In genomic region chr2:127007509-127007908, GRCm38 (mm10) we compare ENCODE assay signal across 14 mouse cellular contexts. TPM values are rescaled to one million over a fixed set of nuclear protein-coding genes. Genes with fewer than 3 reads are reported as not detected.
DNase-seq lines count a peak whose midpoint lies in the region; ATAC-seq and TF ChIP-seq lines count a peak whose summit lies in the region.
"Had no signal": no experiment of that assay in that cellular context is flagged by ENCODE, and none has a peak within 500 bp of the region (broad histone marks: within the 10 kb centered on the region; RNA-seq: fewer than 3 reads in every experiment).

No protein-coding gene starts in this region.

- WGBS in heart, embryonic 12.5 days: 80% methylated on average over 5 of the region's 5 CpGs

- H3K27me3 ChIP-seq in heart, embryonic 12.5 days (replicated peaks): no peaks in the 10 kb centered on the region
- no peaks in the 10 kb centered on the region for H3K27me3 ChIP-seq in CH12.LX (replicated peaks)
- H3K27me3 ChIP-seq: hindbrain, embryonic 15.5 days; liver, embryonic 12.5 days; midbrain, embryonic 12.5 days had no signal

- H3K9me3 ChIP-seq in heart, embryonic 12.5 days (replicated peaks): no peaks in the 10 kb centered on the region
- H3K9me3 ChIP-seq in CH12.LX (replicated peaks; ENCODE audit: low read length): no peaks in the 10 kb centered on the region
- H3K9me3 ChIP-seq: hindbrain, embryonic 15.5 days; liver, embryonic 12.5 days; midbrain, embryonic 12.5 days had no signal

- DNase-seq in heart, adult 8-10 months (ENCODE audit: low spot score): peak; percentile 21
- no peak for DNase-seq in CH12.LX (ENCODE audit: extremely low read depth)
- peak; percentile 22 for DNase-seq in heart, postnatal 4 days
- DNase-seq in kidney, postnatal 36 days: no peak
- DNase-seq in left cerebral cortex, postnatal 4 days: no peak
- no peak for DNase-seq in spleen, postnatal 10 days (ENCODE audit: low spot score in 2 of 2)
- DNase-seq: cerebellum, adult 18-20 months; lung, postnatal 10 days; thymus, postnatal 25 days had no signal

- intact Hi-C loops in left cerebral cortex, postnatal 4 days (cut with DNase I): loop anchor here (5.0 to 10.0 kb wide), 2 partner anchors 75 to 173 kb away; partner anchors contain the start of gene Sppl2a

- H3K4me1 ChIP-seq in heart, embryonic 12.5 days (replicated peaks): peaks cover 13% of the 10 kb centered on the region
- peaks cover 9 to 16% of the 10 kb centered on the region in 2 experiments for H3K4me1 ChIP-seq in CH12.LX (ENCODE audit: control insufficient read depth in 1 of 2, insufficient read depth in 2 of 2)
- no peaks in the 10 kb centered on the region; the same call in 1 of the 2 replicates for H3K4me1 ChIP-seq in embryonic fibroblast, embryonic 13.5 days (ENCODE audit: control insufficient read depth, insufficient read depth, low read length)

- in situ Hi-C loops in CH12.LX (cut with MboI; ENCODE audit: low pct_ligation_motif_present, low pct_unique_long_range_greater_than_20kb, low sequenced_read_pairs): loop anchor here (10.0 kb wide), 2 partner anchors 223 to 413 kb away; partner anchors contain the start of gene Usp50

- dilution Hi-C loops in CH12.LX (cut with MboI; ENCODE audit: extremely low pct_ligation_motif_present, extremely low pct_unique_long_range_greater_than_20kb, low sequenced_read_pairs): no loop called here

- H3K9ac ChIP-seq in heart, embryonic 12.5 days: no peak overlapping the region
- peak overlapping the region; percentile 63 for H3K9ac ChIP-seq in CH12.LX (ENCODE audit: insufficient read depth, low read depth)
- H3K9ac ChIP-seq: hindbrain, embryonic 15.5 days; midbrain, embryonic 12.5 days had no signal

- no peak for TF ChIP-seq CTCF in CH12.LX (conservative IDR thresholded peaks at IDR 0.05 in 1 of 2, IDR thresholded peaks at IDR 0.05 in 1 of 2; ENCODE audit: low read depth in 2 of 2, low read length in 2 of 2)
- TF ChIP-seq CTCF in embryonic fibroblast, embryonic 13.5 days (IDR thresholded peaks at IDR 0.05; ENCODE audit: borderline replicate concordance, insufficient read depth, low read length): no peak

- no peak for ATAC-seq in heart, embryonic 12.5 days (ENCODE audit: insufficient number of reproducible peaks, low FRiP score)

- peaks cover 20% of the 10 kb centered on the region for H3K79me2 ChIP-seq in CH12.LX (replicated peaks; ENCODE audit: control insufficient read depth, extremely low read depth, insufficient read depth, poor library complexity, severe bottlenecking)

- TF ChIP-seq EP300 in CH12.LX (IDR thresholded peaks at IDR 0.05; ENCODE audit: low read length): no peak

- H3K36me3 ChIP-seq in heart, embryonic 12.5 days: peaks cover 17% of the 10 kb centered on the region
- peaks cover 7 to 17% of the 10 kb centered on the region in 2 experiments for H3K36me3 ChIP-seq in CH12.LX (replicated peaks in 1 of 2; ENCODE audit: control insufficient read depth in 1 of 2, insufficient read depth in 1 of 2, low read length in 1 of 2)

- TF ChIP-seq POLR2A in CH12.LX (IDR thresholded peaks at IDR 0.05; ENCODE audit: low read depth, low read length): no peak
- TF ChIP-seq POLR2A in embryonic fibroblast, embryonic 13.5 days (IDR thresholded peaks at IDR 0.05; ENCODE audit: low read depth, low read length): no peak

- no peak overlapping the region for H3K4me3 ChIP-seq in heart, embryonic 12.5 days
- H3K4me3 ChIP-seq in CH12.LX (replicated peaks in 1 of 3; ENCODE audit: low read depth in 2 of 3, low read length in 2 of 3, poor library complexity in 1 of 3): peak overlapping the region; percentile 32 to 63 (median 35)
- no peak overlapping the region for H3K4me3 ChIP-seq in embryonic fibroblast, embryonic 13.5 days (ENCODE audit: insufficient read depth, low read length)

- H3K4me2 ChIP-seq in heart, embryonic 12.5 days: no peak overlapping the region
- H3K4me2 ChIP-seq in CH12.LX (ENCODE audit: insufficient read depth, low read depth, poor library complexity, severe bottlenecking): peak overlapping the region; percentile 94

- H3K27ac ChIP-seq in heart, embryonic 12.5 days (ENCODE audit: poor library complexity, severe bottlenecking): no peak overlapping the region
- no peak overlapping the region for H3K27ac ChIP-seq in CH12.LX (ENCODE audit: insufficient read depth, low read depth)
- H3K27ac ChIP-seq in embryonic fibroblast, embryonic 13.5 days (ENCODE audit: insufficient read depth, low read length): peak overlapping the region; percentile 65
- H3K27ac ChIP-seq: hindbrain, embryonic 15.5 days; liver, embryonic 12.5 days; midbrain, embryonic 12.5 days had no signal

- no peak for TF ChIP-seq RAD21 in CH12.LX (IDR thresholded peaks at IDR 0.05; ENCODE audit: low read depth, low read length)

TF ChIP-seq in CH12.LX, 34 proteins besides CTCF, POLR2A, EP300 and RAD21:
- TF ChIP-seq ZNF384 (IDR thresholded peaks at IDR 0.05; ENCODE audit: low read depth, low read length) (0 out of 2 replicates have a peak, but pooled peaks have one; percentile 24), PAX5 (IDR thresholded peaks at IDR 0.05; ENCODE audit: low read length) (no peak), CHD2 (IDR thresholded peaks at IDR 0.05; ENCODE audit: low read length) (0 out of 2 replicates have a peak, but pooled peaks have one; percentile 22)

RNA-seq across cellular contexts. Expression of gene Ap4e1, which starts 1.0 kb away (rescaled TPM):
- total RNA-seq in heart, adult 8-10 months (2022): 1 to 10 TPM; 5.1 to 5.9 (median 5.7) TPM
- 11.9 and 12.3 TPM in 2 replicates for polyA plus RNA-seq in heart, embryonic 12.5 days (2016; fragmentation: Nextera tagmentation; extraction: Ambion mirVana)
- total RNA-seq in CH12.LX (2012; rRNA removed) (5.8 and 6.9 TPM in 2 replicates), CH12.LX (2014; rRNA removed) (9.6 and 10.9 TPM in 2 replicates)
- 9.0 and 10.0 TPM in 2 replicates for polyA plus RNA-seq in CH12.LX (2012; ENCODE audit: insufficient read length, low read depth)
- polyA plus RNA-seq in embryonic fibroblast, embryonic 13.5 days (2011; ENCODE audit: insufficient read length, low read depth, missing spikeins): 16.0 and 16.9 TPM in 2 replicates
- 1 to 10 TPM; 8.6 to 8.8 TPM for total RNA-seq in heart, postnatal 4 days (2021)
- total RNA-seq in left cerebral cortex, postnatal 4 days (2021): 10 to 100 TPM; 17.0 to 20.3 TPM

Comparison
In these comparisons a context has a peak if more than half of its experiments do, and no peak if none do; other contexts are left out.
1. DNase-seq: peak in heart, adult 8-10 months (single experiment) and heart, postnatal 4 days (single experiment); none in CH12.LX (single experiment), kidney, postnatal 36 days (0 of 2), left cerebral cortex, postnatal 4 days (single experiment) and spleen, postnatal 10 days (0 of 2).
2. H3K4me3 ChIP-seq: peak in CH12.LX (3 of 3); none in heart, embryonic 12.5 days (single experiment) and embryonic fibroblast, embryonic 13.5 days (single experiment).